Mouse (Mus musculus) ES-Bruce4 (cell line): ENCODE results near the gene Arl8a. TPM values are rescaled to one million over a fixed set of nuclear protein-coding genes. Genes with fewer than 3 reads are reported as not detected.
"Not testable (repeated sequence)": the region's sequence is repeated elsewhere in the genome, so short reads cannot be mapped to it uniquely, and the experiment has no call there.

Source experiments
- H3K27ac ChIP-seq: 2 replicates; pipeline ENCODE4 v1.5.1; 2012; ENCODE audit warnings: low read length, inconsistent platforms; ENCODE audit not compliant: insufficient read depth
- H3K27me3 ChIP-seq: 2 replicates; pipeline ENCODE4 v1.6.1; 2012; ENCODE audit warnings: mild to moderate bottlenecking, low read length, inconsistent platforms; ENCODE audit not compliant: control insufficient read depth, poor library complexity, insufficient read depth, severe bottlenecking
- H3K36me3 ChIP-seq: 2 replicates; pipeline ENCODE4 v1.6.1; 2012; ENCODE audit warnings: inconsistent platforms, mild to moderate bottlenecking, low read length, moderate library complexity; ENCODE audit not compliant: control insufficient read depth, poor library complexity, insufficient read depth, severe bottlenecking
- H3K4me1 ChIP-seq: one replicate; pipeline ENCODE4 v1.8.1; 2011; ENCODE audit warnings: low read length; ENCODE audit not compliant: control insufficient read depth, insufficient read depth
- H3K4me3 ChIP-seq: 2 replicates; pipeline ENCODE4 v1.5.1; 2011; ENCODE audit warnings: low read depth, mild to moderate bottlenecking, low read length
- H3K9ac ChIP-seq: 2 replicates; pipeline ENCODE4 v1.6.1; 2012; ENCODE audit warnings: low read depth, mild to moderate bottlenecking, inconsistent platforms; ENCODE audit not compliant: poor library complexity, severe bottlenecking
- H3K9me3 ChIP-seq: replicated peaks from 2 replicates; pipeline ENCODE4 v1.6.1; 2012; ENCODE audit warnings: mild to moderate bottlenecking, low read length, inconsistent platforms; ENCODE audit not compliant: control insufficient read depth, poor library complexity, insufficient read depth, severe bottlenecking
- CTCF ChIP-seq: IDR thresholded peaks from one replicate; pipeline ENCODE4 v1.8.1; 2011; ENCODE audit warnings: low read depth, low read length
- EP300 ChIP-seq: IDR thresholded peaks from 2 replicates; pipeline ENCODE4 v1.6.1; 2011; ENCODE audit warnings: low read depth, low read length; ENCODE audit not compliant: insufficient read depth
- POLR2A ChIP-seq: IDR thresholded peaks from one replicate; pipeline ENCODE4 v1.8.1; 2011; ENCODE audit warnings: low read length; ENCODE audit not compliant: insufficient read depth
- polyA plus RNA-seq: library from polyadenylated mRNA; stranded (reverse); fragments of >200 nt; gene quantifications from 2 replicates; pipeline ENCODE4 v1.2.4, GENCODE M21; 2011; ENCODE audit warnings: low read depth; ENCODE audit not compliant: missing spikeins, insufficient read depth, insufficient read length

Arl8a gene
- polyA plus RNA-seq, 1 experiment, result 94.4 TPM

GRCm38 (mm10) chr1:135189186-135189585 lies 42.6 kb downstream of the Arl8a start:
- Histone ChIP-seq H3K9ac (no peak overlapping the region), H3K4me1 (peaks cover 15% of the 10 kb centered on the region), H3K27ac (peak overlapping the region; percentile 33; the same call in 1 of the 2 replicates), H3K36me3 (no peaks in the 10 kb centered on the region), H3K27me3 (no peaks in the 10 kb centered on the region), H3K4me3 (no peak overlapping the region), H3K9me3 (no peaks in the 10 kb centered on the region)
- TF ChIP-seq EP300 (no peak), CTCF (no peak), POLR2A (no peak)

DNA sequence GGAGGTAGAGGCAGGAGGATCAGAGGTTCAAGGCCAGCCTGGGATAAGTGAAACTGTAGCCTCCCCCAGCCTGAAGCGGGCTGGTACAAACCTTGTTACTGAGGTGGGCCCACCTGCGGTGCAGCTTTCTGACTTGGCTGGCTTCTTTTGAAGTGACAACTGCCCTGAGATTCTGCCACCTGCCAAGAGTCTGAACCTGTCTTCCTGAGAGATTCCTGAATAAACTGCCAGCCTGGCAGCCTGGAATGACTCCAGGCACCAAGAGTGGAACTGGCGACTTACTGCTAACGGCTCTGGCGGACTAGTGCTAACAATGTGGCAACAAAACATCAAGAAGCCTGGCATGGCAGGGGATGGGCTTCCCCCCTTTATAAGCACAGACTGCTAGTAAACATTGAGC lies 47.7 kb downstream of the Arl8a start:
- Histone ChIP-seq H3K27ac (peak overlapping the region; percentile 41), H3K4me1 (peaks cover 12% of the 10 kb centered on the region)
- not testable (repeated sequence) for H3K27me3 ChIP-seq, H3K36me3 ChIP-seq, H3K9me3 ChIP-seq, H3K4me3 ChIP-seq, H3K9ac ChIP-seq

DNA sequence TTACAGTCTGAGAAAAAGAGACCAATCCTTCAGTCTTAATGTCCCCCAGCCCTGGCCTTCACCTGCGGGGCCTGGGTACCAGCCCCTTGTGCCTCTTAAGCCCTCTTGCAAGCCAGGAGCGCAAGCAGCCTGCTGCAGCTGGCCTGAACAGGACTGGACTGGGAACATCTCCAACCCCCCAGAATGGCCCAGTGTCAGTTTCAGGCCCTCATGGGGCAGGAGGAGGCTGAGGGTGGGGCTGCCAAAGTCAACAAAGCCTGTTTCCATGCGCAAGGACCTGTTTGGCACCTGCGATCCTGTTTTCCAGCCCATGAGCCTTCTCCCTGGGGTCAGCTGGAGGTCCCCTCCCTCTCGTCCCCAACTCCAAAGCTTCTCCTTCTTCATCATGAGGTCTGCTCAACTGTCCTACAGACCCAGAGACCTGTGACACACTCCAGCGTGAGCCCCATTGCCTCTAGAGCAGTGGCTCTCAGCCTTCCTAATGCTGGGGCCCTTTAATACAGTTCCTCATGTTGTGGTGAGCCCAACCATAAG lies 49.4 kb downstream of the Arl8a start:
- Histone ChIP-seq H3K27me3 (no peaks in the 10 kb centered on the region), H3K27ac (no peak overlapping the region), H3K4me3 (no peak overlapping the region), H3K9ac (no peak overlapping the region), H3K4me1 (peaks cover 17% of the 10 kb centered on the region), H3K9me3 (no peaks in the 10 kb centered on the region), H3K36me3 (no peaks in the 10 kb centered on the region)
- TF ChIP-seq POLR2A (no peak), EP300 (peak; percentile 93), CTCF (no peak)

- no peak overlapping the region for H3K4me3 ChIP-seq
Measured at GRCm38 (mm10) chr1:135198412-135198811, 51.8 kb downstream of the Arl8a start.

GRCm38 (mm10) chr1:135199014-135199819 lies 52.6 kb downstream of the Arl8a start:
- Histone ChIP-seq H3K27me3 (no peaks in the 10 kb centered on the region), H3K27ac (peak overlapping the region; percentile 87), H3K9me3 (no peaks in the 10 kb centered on the region), H3K4me3 (no peak overlapping the region), H3K4me1 (peaks cover 13% of the 10 kb centered on the region), H3K9ac (no peak overlapping the region), H3K36me3 (no peaks in the 10 kb centered on the region)
- TF ChIP-seq EP300 (peak; percentile 93), POLR2A (no peak)

More at GRCm38 (mm10) chr1:135198412-135198811, 51.8 kb downstream of the Arl8a start:
- H3K9ac ChIP-seq, result no peak overlapping the region
- H3K9me3 ChIP-seq, result no peaks in the 10 kb centered on the region
- H3K36me3 ChIP-seq, result no peaks in the 10 kb centered on the region
- H3K27ac ChIP-seq, result peak overlapping the region; percentile 87
- H3K4me1 ChIP-seq, result peaks cover 17% of the 10 kb centered on the region
- no peaks in the 10 kb centered on the region for H3K27me3 ChIP-seq
- TF ChIP-seq CTCF, result no peak
- peak; percentile 85 for TF ChIP-seq EP300
- TF ChIP-seq POLR2A, result no peak

- Histone ChIP-seq H3K27ac (no peak overlapping the region), H3K36me3 (no peaks in the 10 kb centered on the region), H3K27me3 (no peaks in the 10 kb centered on the region), H3K4me1 (peaks cover 18% of the 10 kb centered on the region), H3K9me3 (no peaks in the 10 kb centered on the region), H3K4me3 (no peak overlapping the region), H3K9ac (no peak overlapping the region)
- no peak for TF ChIP-seq CTCF
- no peak for TF ChIP-seq EP300
- no peak for TF ChIP-seq POLR2A
Measured at GRCm38 (mm10) chr1:135200400-135200799, 53.8 kb downstream of the Arl8a start.
